Mouse (Mus musculus) hindbrain, embryonic 13.5 days (tissue): Measurements from ENCODE around the gene Dtd2. TPM values are rescaled to one million over a fixed set of nuclear protein-coding genes. Genes with fewer than 3 reads are reported as not detected.

Experiments
- ATAC-seq: fragments of 200-750 bp; cut with Nextera tagmentation; 2 replicates; pipeline ENCODE4 v1.8.0; 2017; ENCODE audit warnings: moderate TSS enrichment; ENCODE audit not compliant: low FRiP score
- H3K27ac ChIP-seq: fragments of 300-500 bp; sonication (generic); 2 replicates; pipeline ENCODE4 v1.5.1; 2015; ENCODE audit warnings: inconsistent platforms, mild to moderate bottlenecking, moderate library complexity
- H3K27me3 ChIP-seq: fragments of 300-500 bp; sonication (generic); 2 replicates; pipeline ENCODE4 v1.6.1; 2015; ENCODE audit warnings: mild to moderate bottlenecking, inconsistent platforms
- H3K36me3 ChIP-seq: fragments of 300-500 bp; sonication (generic); 2 replicates; pipeline ENCODE4 v1.6.1; 2015; ENCODE audit warnings: mild to moderate bottlenecking, inconsistent platforms
- H3K4me1 ChIP-seq: fragments of 300-500 bp; sonication (generic); replicated peaks from 2 replicates; pipeline ENCODE4 v1.6.1; 2015; ENCODE audit warnings: inconsistent platforms
- H3K4me2 ChIP-seq: fragments of 300-500 bp; sonication (generic); 2 replicates; pipeline ENCODE4 v1.6.1; 2015; ENCODE audit warnings: inconsistent platforms, mild to moderate bottlenecking, moderate library complexity
- H3K4me3 ChIP-seq: fragments of 300-500 bp; sonication (generic); 2 replicates; pipeline ENCODE4 v1.5.1; 2015; ENCODE audit warnings: mild to moderate bottlenecking, inconsistent platforms
- H3K9ac ChIP-seq: fragments of 300-500 bp; sonication (generic); 2 replicates; pipeline ENCODE4 v1.6.1; 2015; ENCODE audit warnings: mild to moderate bottlenecking, inconsistent platforms
- H3K9me3 ChIP-seq: fragments of 300-500 bp; sonication (generic); 2 replicates; pipeline ENCODE4 v1.6.1; 2016; ENCODE audit warnings: inconsistent platforms
- WGBS: fragments of 180-500 bp; shearing (Covaris S2); methylation state at CpG from one replicate; pipeline ENCODE4 v1.1.7; 2015; 5-methylcytosine and 5-hydroxymethylcytosine counted together
- polyA plus RNA-seq: library from polyadenylated mRNA; unstranded; fragments of >200 nt; fragmentation: Nextera tagmentation; extraction: Ambion mirVana; gene quantifications from 2 replicates; pipeline ENCODE4 v1.2.1, GENCODE M21; 2015

Dtd2 gene
- 16.5 and 18.5 TPM in 2 replicates for polyA plus RNA-seq

DNA sequence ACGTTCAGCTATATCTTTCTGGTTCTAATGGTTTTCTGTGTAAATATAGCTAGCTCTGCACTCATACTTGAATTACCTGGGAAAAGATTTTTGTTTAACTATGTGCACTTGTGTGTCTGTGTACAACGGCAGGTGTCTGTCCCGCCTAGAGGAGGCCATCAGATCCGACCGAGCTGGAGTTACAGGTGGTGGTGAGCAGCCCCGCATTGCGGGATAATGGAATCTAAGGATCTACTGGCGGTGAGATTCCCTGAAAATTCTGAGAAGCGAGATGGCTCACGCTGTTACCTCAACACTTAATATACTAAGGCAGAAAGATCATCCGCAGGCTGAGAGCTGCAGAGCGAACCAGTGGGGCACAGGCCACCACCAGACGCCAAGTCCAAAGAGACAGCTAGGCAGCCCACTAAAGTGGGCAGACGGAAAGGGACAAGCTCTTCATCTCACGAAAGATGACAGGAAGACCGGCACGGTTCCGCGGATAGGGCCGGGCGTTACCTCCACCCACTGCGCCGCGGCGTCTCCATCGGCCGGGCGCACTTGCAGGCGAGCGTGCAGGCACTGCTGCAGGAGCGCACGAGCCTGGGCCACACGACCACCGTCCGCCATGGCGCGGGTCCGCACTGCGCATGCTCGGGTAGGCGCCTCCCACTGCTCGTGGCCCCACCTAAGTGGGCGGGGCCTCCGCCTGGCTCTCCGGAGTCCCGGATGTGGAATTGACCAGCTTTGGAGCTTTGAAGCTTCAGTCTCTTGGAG is at the start of gene Dtd2:
Gene Dtd2 (minus strand): TSS at position 625 of the 756 bp plus-strand sequence.
- Histone ChIP-seq H3K9ac (peak within 1 kb of the TSS; percentile 78), H3K36me3 (no peaks in the 10 kb centered on the region), H3K4me3 (peak within 1 kb of the TSS; percentile 70), H3K4me2 (peak within 1 kb of the TSS; percentile 66), H3K27me3 (no peaks in the 10 kb centered on the region), H3K27ac (peak within 1 kb of the TSS; percentile 73), H3K4me1 (peaks cover 11% of the 10 kb centered on the region; the same call in 1 of the 2 replicates), H3K9me3 (no peaks in the 10 kb centered on the region)
- ATAC-seq, result peak; percentile 95
- WGBS, result 2% methylated on average over 46 of the region's 46 CpGs

DNA sequence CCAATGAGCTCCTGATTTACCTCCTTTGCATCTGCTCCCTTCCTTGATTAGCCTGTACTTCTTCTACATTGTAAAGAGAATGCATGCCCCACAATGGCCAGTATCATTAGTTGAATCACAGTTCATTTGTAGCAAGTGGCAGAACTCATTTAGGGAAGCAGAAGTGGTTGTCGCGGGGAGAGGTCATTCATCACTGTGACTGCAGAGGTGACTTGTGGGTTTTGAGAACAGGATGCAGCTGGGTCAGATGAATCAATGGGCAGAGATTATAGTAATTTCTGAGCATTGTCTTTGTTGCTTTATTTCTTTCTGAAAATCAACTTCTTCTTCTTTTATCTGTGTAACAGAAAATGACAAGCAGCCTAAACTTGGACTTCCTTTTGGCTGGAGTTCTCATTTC is 43.0 kb upstream of the Dtd2 start:
- 53% methylated on average over 2 of the region's 2 CpGs for WGBS
- H3K27me3 ChIP-seq, result no peaks in the 10 kb centered on the region
- H3K9me3 ChIP-seq, result no peaks in the 10 kb centered on the region

DNA sequence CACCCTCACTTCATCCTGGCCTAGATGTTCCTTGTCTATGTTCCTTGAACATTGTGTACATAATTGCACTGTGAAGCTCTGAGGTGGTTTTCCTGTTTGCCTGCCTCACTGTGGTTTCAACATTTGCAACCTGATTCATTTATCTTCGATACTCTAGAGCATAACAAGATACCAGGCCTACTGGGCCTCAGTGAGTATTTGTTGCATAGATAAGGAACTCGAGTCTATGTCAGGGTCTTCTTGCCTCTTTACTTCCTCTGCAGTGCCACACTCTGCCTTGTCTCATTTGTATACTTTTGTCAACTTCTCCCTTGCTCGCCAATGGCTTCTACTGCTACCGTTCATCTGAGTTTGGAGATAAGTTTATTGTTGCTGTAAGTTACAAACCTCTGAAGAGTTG is 40.1 kb upstream of the Dtd2 start:
- no peak for ATAC-seq

More for the DNA sequence above, 43.0 kb upstream of the Dtd2 start:
- no peak overlapping the region for H3K4me2 ChIP-seq
- H3K4me1 ChIP-seq, result no peaks in the 10 kb centered on the region
- no peaks in the 10 kb centered on the region for H3K36me3 ChIP-seq
- ATAC-seq, result no peak
- no peak overlapping the region for H3K9ac ChIP-seq
- no peak overlapping the region for H3K4me3 ChIP-seq
- H3K27ac ChIP-seq, result no peak overlapping the region

DNA sequence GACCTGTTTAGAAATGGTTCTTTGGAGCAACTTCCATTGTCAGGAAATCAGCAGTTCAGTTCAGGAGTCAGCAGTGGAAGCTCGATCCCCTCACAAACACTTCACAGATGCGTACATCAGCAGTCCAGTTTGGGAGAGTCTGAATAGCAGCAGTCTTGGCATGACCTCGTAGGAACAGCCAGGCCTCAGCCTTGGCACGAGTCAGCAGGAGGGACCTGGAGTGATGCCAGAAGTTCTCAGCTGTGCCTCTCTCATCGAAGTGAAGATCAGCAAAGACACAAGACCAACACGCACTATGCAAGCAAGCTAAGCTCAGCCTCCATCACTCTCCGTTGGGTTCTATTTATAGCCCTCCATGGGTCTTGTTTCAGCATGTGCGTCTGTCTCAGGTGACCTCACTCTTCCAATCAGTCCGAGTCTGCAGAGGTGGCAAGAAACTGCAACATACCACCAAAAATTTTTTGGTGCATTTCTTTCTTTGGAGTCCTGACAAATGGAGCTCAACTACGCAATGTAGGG is 36.6 kb upstream of the Dtd2 start:
- WGBS, result 74% methylated on average over 10 of the region's 10 CpGs
- H3K4me3 ChIP-seq, result no peak overlapping the region
- no peaks in the 10 kb centered on the region for H3K9me3 ChIP-seq
- no peaks in the 10 kb centered on the region for H3K27me3 ChIP-seq
- H3K4me1 ChIP-seq, result no peaks in the 10 kb centered on the region
- H3K4me2 ChIP-seq, result no peak overlapping the region
- no peak for ATAC-seq
- H3K27ac ChIP-seq, result no peak overlapping the region
- H3K36me3 ChIP-seq, result no peaks in the 10 kb centered on the region
- H3K9ac ChIP-seq, result no peak overlapping the region

More for the DNA sequence above, 40.1 kb upstream of the Dtd2 start:
- WGBS, result 91% methylated on average over 4 of the region's 4 CpGs
- Histone ChIP-seq H3K4me1 (no peaks in the 10 kb centered on the region), H3K4me3 (no peak overlapping the region), H3K9me3 (no peaks in the 10 kb centered on the region), H3K27me3 (no peaks in the 10 kb centered on the region), H3K36me3 (no peaks in the 10 kb centered on the region), H3K27ac (no peak overlapping the region), H3K9ac (no peak overlapping the region), H3K4me2 (no peak overlapping the region)

DNA sequence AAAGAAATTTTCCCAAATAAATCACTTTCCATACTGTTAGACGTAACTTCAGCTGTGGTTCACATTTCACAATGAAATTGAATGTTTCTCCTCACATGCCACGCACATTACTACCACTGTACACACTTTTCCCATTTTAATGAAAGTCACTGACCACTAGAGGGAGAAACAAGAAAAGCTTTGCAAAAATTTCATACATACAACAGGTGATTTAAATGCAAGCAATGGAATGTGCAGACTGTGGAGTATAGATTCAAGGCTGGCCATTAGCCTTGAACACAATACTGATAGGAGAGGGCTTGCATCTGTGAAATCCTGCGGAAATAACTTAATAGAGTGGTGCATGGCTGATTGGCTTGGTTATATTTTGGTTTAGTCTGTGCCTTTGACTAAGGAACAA is 32.1 kb upstream of the Dtd2 start:
- H3K36me3 ChIP-seq, result no peaks in the 10 kb centered on the region
- H3K4me2 ChIP-seq, result no peak overlapping the region
- no peak for ATAC-seq
- H3K4me3 ChIP-seq, result no peak overlapping the region
- no peaks in the 10 kb centered on the region for H3K9me3 ChIP-seq
- no peaks in the 10 kb centered on the region for H3K4me1 ChIP-seq
- H3K27ac ChIP-seq, result no peak overlapping the region
- no peaks in the 10 kb centered on the region for H3K27me3 ChIP-seq
- 79% methylated on average over 3 of the region's 3 CpGs for WGBS
- H3K9ac ChIP-seq, result no peak overlapping the region

DNA sequence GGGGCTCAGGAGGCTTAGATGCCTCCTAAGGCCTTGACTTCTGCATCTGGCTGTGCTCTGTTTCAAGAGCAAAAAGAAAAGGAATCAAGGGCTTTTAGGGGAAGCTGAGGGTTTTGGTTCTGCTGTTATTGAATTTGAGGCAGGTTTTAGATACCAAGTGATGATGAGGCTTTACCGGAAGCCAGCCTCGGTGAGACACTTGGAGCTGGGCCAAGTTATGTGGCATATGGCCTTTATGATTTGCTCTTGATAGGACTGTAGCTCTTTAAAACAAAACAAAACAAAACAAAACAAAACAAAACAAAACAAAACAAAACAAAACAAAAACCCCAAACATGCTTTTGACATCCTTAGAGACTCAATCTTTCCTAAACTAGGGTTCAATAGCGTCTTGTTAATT is 28.7 kb upstream of the Dtd2 start:
- H3K36me3 ChIP-seq, result no peaks in the 10 kb centered on the region
- no peak overlapping the region for H3K9ac ChIP-seq
- H3K4me2 ChIP-seq, result no peak overlapping the region
- no peaks in the 10 kb centered on the region for H3K4me1 ChIP-seq
- no peak for ATAC-seq
- 88% methylated on average over 3 of the region's 3 CpGs for WGBS
- H3K9me3 ChIP-seq, result no peaks in the 10 kb centered on the region
- H3K4me3 ChIP-seq, result no peak overlapping the region
- H3K27me3 ChIP-seq, result no peaks in the 10 kb centered on the region
- no peak overlapping the region for H3K27ac ChIP-seq

DNA sequence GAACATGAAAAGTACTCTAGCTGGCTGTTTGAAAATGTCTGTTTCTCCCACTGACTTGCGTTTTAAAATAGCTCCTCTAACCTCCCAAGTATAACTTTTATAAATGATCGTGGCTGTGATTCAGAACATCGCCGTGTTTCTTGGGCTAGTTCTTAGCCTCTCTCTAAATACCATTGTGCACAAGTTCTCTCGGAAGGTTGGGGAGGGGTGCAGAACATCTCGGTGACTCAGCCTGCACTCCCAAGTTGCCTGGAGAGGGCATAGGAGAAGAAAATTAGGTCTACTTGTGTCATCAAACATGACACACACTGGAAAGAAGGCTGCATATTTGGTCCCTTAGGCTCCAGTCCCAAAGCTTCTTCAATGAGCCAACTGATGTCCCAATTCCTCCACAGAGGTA is 26.0 kb upstream of the Dtd2 start:
- H3K9me3 ChIP-seq, result no peaks in the 10 kb centered on the region
- no peak overlapping the region for H3K4me2 ChIP-seq
- H3K27me3 ChIP-seq, result no peaks in the 10 kb centered on the region
- H3K4me3 ChIP-seq, result no peak overlapping the region
- 92% methylated on average over 6 of the region's 6 CpGs for WGBS
- no peak for ATAC-seq
- H3K9ac ChIP-seq, result no peak overlapping the region
- H3K27ac ChIP-seq, result no peak overlapping the region
- H3K4me1 ChIP-seq, result no peaks in the 10 kb centered on the region
- no peaks in the 10 kb centered on the region for H3K36me3 ChIP-seq

DNA sequence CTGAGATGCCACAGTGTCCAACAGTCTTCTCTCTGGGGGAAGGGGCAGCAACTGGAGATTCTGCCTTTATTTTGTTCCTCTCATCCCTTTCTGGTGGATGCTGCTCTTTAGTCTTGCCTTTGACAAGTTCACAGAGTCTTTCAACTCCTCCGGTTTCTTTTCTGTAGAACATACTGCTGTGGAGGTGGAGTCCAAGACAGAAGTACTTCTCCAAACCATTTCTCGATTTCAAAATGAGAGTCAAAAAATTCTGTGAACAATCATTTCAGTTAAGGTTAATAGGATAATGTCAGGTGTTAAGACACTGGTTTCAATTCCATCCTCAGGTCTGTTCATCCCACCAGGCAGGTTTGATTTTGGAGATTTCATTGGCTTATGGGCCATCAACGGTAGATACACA is 21.7 kb upstream of the Dtd2 start, which contains the start of gene Gpr33:
Gene Gpr33 (minus strand): TSS at position 101 of the 400 bp plus-strand sequence.
- no peaks in the 10 kb centered on the region for H3K36me3 ChIP-seq
- H3K4me3 ChIP-seq, result no peak within 1 kb of the TSS
- no peak for ATAC-seq
- H3K9ac ChIP-seq, result no peak within 1 kb of the TSS
- no peak within 1 kb of the TSS for H3K4me2 ChIP-seq
- no peaks in the 10 kb centered on the region for H3K27me3 ChIP-seq
- H3K4me1 ChIP-seq, result no peaks in the 10 kb centered on the region
- 95% methylated on average over 3 of the region's 3 CpGs for WGBS
- no peaks in the 10 kb centered on the region for H3K9me3 ChIP-seq
- no peak within 1 kb of the TSS for H3K27ac ChIP-seq

DNA sequence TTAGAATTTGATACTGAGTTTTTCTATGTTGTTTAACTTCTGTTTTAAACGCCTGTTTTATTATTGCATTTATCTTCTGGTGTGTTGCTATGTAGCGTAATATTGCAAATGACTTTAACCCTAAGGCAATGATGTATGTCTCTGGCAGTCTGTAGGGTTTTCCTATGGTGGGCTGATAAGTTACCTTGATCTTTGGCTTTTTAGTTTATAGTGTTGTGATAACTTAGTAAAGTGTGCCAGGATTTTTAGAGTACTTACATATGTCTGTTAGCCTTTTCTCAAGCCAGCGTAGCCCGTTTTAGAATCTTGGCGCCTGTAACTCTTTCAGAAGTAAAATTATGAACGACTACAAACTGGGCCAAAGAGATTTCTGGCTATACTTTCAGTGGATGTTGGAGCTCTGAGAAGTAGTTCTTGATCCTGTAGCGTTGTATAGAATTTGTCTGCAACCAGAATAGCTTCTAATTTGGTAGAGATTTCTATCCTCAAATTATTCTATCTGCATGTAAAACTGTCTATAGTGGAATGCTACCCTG is 8.3 kb upstream of the Dtd2 start:
- ATAC-seq, result no peak
- WGBS, result 92% methylated on average over 7 of the region's 7 CpGs
- H3K27me3 ChIP-seq, result no peaks in the 10 kb centered on the region

DNA sequence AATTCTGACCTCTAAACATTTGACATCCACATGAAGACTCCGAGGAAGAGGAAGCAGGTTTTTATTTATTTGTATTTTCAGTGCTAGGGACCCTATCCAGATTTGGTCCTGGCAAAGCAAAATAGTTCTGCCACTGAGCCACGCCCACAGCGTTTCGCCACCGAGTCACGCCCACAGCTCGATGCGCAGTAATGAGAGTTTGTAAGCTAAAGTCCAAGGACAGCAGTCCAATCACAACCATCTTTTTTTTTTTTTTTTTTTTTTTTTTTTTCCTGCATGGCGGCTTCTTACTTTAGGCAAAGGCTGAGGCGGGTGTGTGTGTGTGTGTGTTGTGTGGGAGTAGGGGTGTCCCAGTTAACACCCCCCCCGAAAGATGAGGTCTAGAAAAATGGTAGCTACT is 7.7 kb upstream of the Dtd2 start:
- no peaks in the 10 kb centered on the region for H3K27me3 ChIP-seq
- 90% methylated on average over 11 of the region's 11 CpGs for WGBS
- no peaks in the 10 kb centered on the region for H3K9me3 ChIP-seq
- H3K36me3 ChIP-seq, result no peaks in the 10 kb centered on the region
- H3K4me2 ChIP-seq, result no peak overlapping the region
- H3K4me1 ChIP-seq, result 0 out of 2 replicates have a peak, but pooled peaks cover 8% of the 10 kb centered on the region
- no peak overlapping the region for H3K4me3 ChIP-seq
- H3K27ac ChIP-seq, result no peak overlapping the region
- no peak overlapping the region for H3K9ac ChIP-seq
- no peak for ATAC-seq

More for the DNA sequence above, 8.3 kb upstream of the Dtd2 start:
- no peaks in the 10 kb centered on the region for H3K36me3 ChIP-seq
- no peak overlapping the region for H3K4me3 ChIP-seq
- H3K27ac ChIP-seq, result no peak overlapping the region
- no peaks in the 10 kb centered on the region for H3K9me3 ChIP-seq
- no peak overlapping the region for H3K4me2 ChIP-seq
- H3K9ac ChIP-seq, result no peak overlapping the region
- H3K4me1 ChIP-seq, result 0 out of 2 replicates have a peak, but pooled peaks cover 6% of the 10 kb centered on the region

DNA sequence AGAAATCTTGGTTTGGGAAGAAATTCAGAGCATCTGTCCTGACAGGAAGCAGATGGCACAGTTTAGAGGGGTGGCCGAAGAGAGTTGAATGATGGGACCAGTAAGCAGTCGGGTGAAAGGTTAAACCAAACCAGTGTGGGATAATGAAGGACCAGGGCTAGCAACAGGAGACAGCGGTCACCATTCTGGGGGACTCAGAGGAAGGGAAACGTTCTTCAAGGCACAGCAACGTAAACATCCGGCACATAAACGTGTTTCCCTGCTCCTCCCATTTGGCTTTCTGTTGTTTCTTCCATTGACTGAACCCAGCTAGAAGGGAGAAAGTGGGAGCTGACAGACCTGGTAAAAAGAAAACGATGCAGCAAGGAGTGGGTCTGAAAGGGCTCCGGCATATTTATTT is 7.0 kb upstream of the Dtd2 start:
- no peaks in the 10 kb centered on the region for H3K36me3 ChIP-seq
- no peak overlapping the region for H3K4me2 ChIP-seq
- H3K27ac ChIP-seq, result no peak overlapping the region
- H3K9me3 ChIP-seq, result no peaks in the 10 kb centered on the region
- no peak overlapping the region for H3K4me3 ChIP-seq
- ATAC-seq, result no peak
- H3K4me1 ChIP-seq, result 0 out of 2 replicates have a peak, but pooled peaks cover 9% of the 10 kb centered on the region
- no peak overlapping the region for H3K9ac ChIP-seq
- 54% methylated on average over 9 of the region's 9 CpGs for WGBS
- H3K27me3 ChIP-seq, result no peaks in the 10 kb centered on the region

DNA sequence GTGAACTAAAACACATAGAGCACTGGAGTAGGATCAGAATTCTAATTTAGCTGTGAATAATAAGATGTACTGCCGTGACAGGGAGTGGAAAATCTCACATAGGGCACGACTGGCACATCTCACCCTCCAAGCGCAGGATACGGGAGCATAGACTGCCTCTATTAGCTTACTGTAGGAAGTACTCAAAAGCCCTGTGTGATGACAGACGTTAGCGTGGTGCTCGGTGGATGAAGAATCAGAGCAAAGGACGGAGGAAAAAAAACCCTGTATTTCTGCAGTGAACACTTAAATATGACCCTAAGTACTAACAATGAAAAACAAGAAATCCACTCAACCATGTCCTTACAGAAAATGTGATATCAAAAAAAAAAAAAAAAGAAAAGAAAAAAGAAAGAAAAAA is 5.9 kb upstream of the Dtd2 start:
- Histone ChIP-seq H3K27ac (no peak overlapping the region), H3K9me3 (no peaks in the 10 kb centered on the region), H3K9ac (no peak overlapping the region), H3K4me1 (0 out of 2 replicates have a peak, but pooled peaks cover 9% of the 10 kb centered on the region), H3K4me2 (no peak overlapping the region), H3K27me3 (no peaks in the 10 kb centered on the region), H3K36me3 (no peaks in the 10 kb centered on the region), H3K4me3 (no peak overlapping the region)
- 81% methylated on average over 8 of the region's 8 CpGs for WGBS
- ATAC-seq, result no peak

DNA sequence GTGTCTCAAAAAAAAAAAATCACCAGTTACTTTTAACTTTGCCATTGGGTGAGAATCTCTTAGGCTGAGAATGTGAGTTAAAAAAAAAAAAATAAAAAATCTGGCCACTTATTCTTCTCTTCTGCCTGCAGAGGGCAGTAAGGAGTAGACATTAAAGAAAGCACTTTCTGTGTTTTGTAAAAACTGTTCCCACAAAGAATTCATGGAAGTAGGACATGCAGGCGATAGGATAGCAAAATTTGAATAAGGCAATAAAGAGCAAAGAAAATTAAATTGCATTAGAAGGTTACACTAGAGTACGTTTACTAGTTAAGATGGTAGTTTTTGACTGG is 4.3 kb upstream of the Dtd2 start:
- no peak overlapping the region for H3K9ac ChIP-seq
- 56% methylated on average over 2 of the region's 2 CpGs for WGBS
- peak overlapping the region; percentile 25 for H3K4me3 ChIP-seq
- H3K4me1 ChIP-seq, result 0 out of 2 replicates have a peak, but pooled peaks cover 9% of the 10 kb centered on the region
- peak overlapping the region; percentile 52 for H3K4me2 ChIP-seq
- H3K27ac ChIP-seq, result no peak overlapping the region
- no peaks in the 10 kb centered on the region for H3K9me3 ChIP-seq
- ATAC-seq, result no peak
- H3K36me3 ChIP-seq, result no peaks in the 10 kb centered on the region
- no peaks in the 10 kb centered on the region for H3K27me3 ChIP-seq
